Mouse (Mus musculus) midbrain, embryonic 13.5 days (tissue): ENCODE measurements at regions not wholly inside any gene's neighbourhood (a gene's known extent, or its start where the extent isn't known, plus 50 kb on each side); places are given as distances from the start of the nearest gene placed in this dataset.

Experiments used
- ATAC-seq: fragments of 200-750 bp; cut with Nextera tagmentation; 2 replicates; pipeline ENCODE4 v1.8.0; 2017; ENCODE audit warnings: mild to moderate bottlenecking, moderate TSS enrichment, moderate library complexity
- H3K27ac ChIP-seq: fragments of 300-500 bp; sonication (generic); 2 replicates; pipeline ENCODE4 v1.5.1; 2015; ENCODE audit warnings: inconsistent platforms, mild to moderate bottlenecking, moderate library complexity
- H3K27me3 ChIP-seq: fragments of 300-500 bp; sonication (generic); 2 replicates; pipeline ENCODE4 v1.6.1; 2015; ENCODE audit warnings: mild to moderate bottlenecking, inconsistent platforms
- H3K36me3 ChIP-seq: fragments of 300-500 bp; sonication (generic); 2 replicates; pipeline ENCODE4 v1.6.1; 2015; ENCODE audit warnings: mild to moderate bottlenecking, inconsistent platforms
- H3K4me1 ChIP-seq: fragments of 300-500 bp; sonication (generic); replicated peaks from 2 replicates; pipeline ENCODE4 v1.6.1; 2015; ENCODE audit warnings: inconsistent platforms
- H3K4me2 ChIP-seq: fragments of 300-500 bp; sonication (generic); replicated peaks from 2 replicates; pipeline ENCODE4 v1.6.1; 2015; ENCODE audit warnings: moderate library complexity, mild to moderate bottlenecking, inconsistent platforms
- H3K4me3 ChIP-seq: fragments of 300-500 bp; sonication (generic); replicated peaks from 2 replicates; pipeline ENCODE4 v1.5.1; 2015; ENCODE audit warnings: mild to moderate bottlenecking, inconsistent platforms
- H3K9ac ChIP-seq: fragments of 300-500 bp; sonication (generic); replicated peaks from 2 replicates; pipeline ENCODE4 v1.6.1; 2015; ENCODE audit warnings: mild to moderate bottlenecking, inconsistent platforms
- H3K9me3 ChIP-seq: fragments of 300-500 bp; sonication (generic); 2 replicates; pipeline ENCODE4 v1.6.1; 2016; ENCODE audit warnings: mild to moderate bottlenecking, inconsistent platforms
- WGBS: fragments of 180-500 bp; shearing (Covaris S2); methylation state at CpG from one replicate; pipeline ENCODE4 v1.1.7; 2015; 5-methylcytosine and 5-hydroxymethylcytosine counted together

DNA sequence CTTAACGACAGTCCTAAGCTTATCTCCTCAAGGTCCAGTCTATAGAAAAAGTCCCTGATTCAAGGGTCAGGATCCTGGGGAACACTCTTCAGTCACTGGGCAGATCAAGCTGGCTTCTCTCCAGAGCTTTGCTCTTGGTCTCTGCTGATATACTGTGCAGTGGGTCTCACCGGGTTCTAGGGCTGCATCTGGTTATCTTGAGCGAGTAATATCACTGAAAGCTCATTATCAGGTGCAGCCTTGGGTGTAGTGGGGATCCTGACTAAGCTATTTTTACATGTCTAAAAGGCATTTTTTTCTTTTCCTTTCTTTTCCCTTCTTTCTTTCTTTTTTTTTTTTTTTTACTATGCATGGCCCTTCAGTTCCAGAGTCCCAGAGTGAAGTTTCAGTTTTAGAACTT, 84.1 kb upstream of the Plcl2 start:
- no peak for ATAC-seq
- WGBS, result 93% methylated on average over 3 of the region's 3 CpGs
- Histone ChIP-seq H3K27ac (no peak overlapping the region), H3K4me2 (no peak overlapping the region), H3K4me3 (no peak overlapping the region), H3K27me3 (no peaks in the 10 kb centered on the region), H3K36me3 (no peaks in the 10 kb centered on the region), H3K9me3 (no peaks in the 10 kb centered on the region), H3K9ac (no peak overlapping the region), H3K4me1 (peaks cover 11% of the 10 kb centered on the region)

DNA sequence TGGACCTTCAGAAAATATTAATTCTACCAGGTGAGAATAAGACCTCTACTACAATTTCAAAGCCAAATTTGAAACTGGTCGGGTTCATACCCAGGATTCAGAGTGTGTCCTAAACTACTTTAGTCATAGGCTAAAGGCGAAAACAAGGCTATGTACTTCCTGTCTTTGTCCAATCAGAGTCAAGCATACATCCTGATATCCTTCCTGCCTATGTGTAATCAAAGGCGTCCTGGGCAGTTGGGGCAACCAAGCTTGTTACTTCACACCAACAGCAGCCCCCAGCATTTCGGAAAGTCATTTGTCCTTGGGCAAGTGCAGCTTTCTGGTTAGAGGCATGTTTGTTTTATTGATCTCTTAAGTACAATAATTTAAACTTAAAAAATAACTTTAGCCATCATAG, 83.7 kb upstream of the Plcl2 start:
- no peaks in the 10 kb centered on the region for H3K9me3 ChIP-seq
- no peak overlapping the region for H3K27ac ChIP-seq
- no peak overlapping the region for H3K9ac ChIP-seq
- H3K27me3 ChIP-seq, result no peaks in the 10 kb centered on the region
- WGBS, result 94% methylated on average over 4 of the region's 4 CpGs
- H3K4me2 ChIP-seq, result no peak overlapping the region
- no peak for ATAC-seq
- H3K36me3 ChIP-seq, result no peaks in the 10 kb centered on the region
- peaks cover 11% of the 10 kb centered on the region for H3K4me1 ChIP-seq
- no peak overlapping the region for H3K4me3 ChIP-seq

DNA sequence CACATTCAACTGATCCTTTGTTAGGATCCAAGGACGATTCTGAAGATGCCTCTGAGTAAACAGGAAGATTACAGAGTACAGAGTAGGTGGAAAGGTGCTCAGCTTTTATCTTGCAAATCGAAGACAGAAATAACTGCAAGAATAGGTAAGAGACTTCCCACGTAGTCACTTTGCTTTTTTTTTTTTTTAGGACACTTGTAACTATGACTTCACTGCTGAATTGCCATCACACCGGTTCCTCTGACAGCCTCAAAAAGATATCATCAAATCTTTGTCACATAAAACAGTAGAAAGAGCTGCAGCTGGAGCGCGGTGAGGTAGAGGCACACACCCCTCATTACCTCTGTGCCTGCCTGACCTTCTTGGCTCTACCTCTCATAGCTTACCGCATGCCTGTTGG, 83.1 kb upstream of the Plcl2 start:
- H3K9ac ChIP-seq, result no peak overlapping the region
- H3K27me3 ChIP-seq, result no peaks in the 10 kb centered on the region
- ATAC-seq, result no peak
- H3K9me3 ChIP-seq, result no peaks in the 10 kb centered on the region
- no peaks in the 10 kb centered on the region for H3K36me3 ChIP-seq
- no peak overlapping the region for H3K4me2 ChIP-seq
- H3K4me3 ChIP-seq, result no peak overlapping the region
- peaks cover 11% of the 10 kb centered on the region for H3K4me1 ChIP-seq
- no peak overlapping the region for H3K27ac ChIP-seq
- 78% methylated on average over 7 of the region's 7 CpGs for WGBS

DNA sequence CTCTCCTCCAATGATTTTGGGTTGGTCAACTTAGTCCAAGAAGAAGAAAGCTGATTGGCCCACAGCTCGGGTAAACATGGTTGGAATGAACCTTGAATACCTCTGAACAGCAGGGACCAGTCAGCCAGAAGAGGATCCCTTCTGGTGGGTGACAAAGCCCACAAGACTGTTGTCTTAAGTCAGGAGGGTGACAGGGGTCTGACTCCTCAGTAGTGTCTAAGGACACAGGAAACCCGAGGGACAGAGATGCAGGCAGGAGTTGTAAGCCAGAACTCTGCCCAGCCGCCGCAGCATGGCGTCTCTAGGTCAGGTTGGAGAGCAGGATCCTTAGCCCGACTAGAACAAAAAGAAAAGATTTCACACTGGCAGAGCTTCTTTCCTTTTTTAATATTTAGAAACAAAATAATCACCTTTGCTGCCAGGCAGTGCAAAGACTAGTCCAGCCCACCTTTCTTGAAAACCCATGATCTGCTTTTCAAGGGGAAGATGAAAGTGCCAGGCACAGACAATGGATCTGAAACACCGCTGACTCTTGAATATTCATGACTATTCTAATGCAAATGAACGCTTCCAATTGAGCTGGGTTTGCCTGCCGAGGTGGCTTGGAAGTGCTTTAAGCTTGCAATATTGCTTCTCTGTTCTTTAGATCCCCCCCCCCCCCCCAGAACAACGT, 81.7 kb upstream of the Plcl2 start:
- 0 out of 2 replicates have a peak overlapping the region, but pooled peaks have one; percentile 5 for H3K4me3 ChIP-seq
- H3K27ac ChIP-seq, result peak overlapping the region; percentile 79
- no peaks in the 10 kb centered on the region for H3K36me3 ChIP-seq
- WGBS, result 1% methylated on average over 10 of the region's 10 CpGs
- no peaks in the 10 kb centered on the region for H3K9me3 ChIP-seq
- H3K4me1 ChIP-seq, result peaks cover 11% of the 10 kb centered on the region
- peak; percentile 78 for ATAC-seq
- H3K27me3 ChIP-seq, result no peaks in the 10 kb centered on the region
- H3K9ac ChIP-seq, result no peak overlapping the region
- peak overlapping the region; percentile 42 for H3K4me2 ChIP-seq

DNA sequence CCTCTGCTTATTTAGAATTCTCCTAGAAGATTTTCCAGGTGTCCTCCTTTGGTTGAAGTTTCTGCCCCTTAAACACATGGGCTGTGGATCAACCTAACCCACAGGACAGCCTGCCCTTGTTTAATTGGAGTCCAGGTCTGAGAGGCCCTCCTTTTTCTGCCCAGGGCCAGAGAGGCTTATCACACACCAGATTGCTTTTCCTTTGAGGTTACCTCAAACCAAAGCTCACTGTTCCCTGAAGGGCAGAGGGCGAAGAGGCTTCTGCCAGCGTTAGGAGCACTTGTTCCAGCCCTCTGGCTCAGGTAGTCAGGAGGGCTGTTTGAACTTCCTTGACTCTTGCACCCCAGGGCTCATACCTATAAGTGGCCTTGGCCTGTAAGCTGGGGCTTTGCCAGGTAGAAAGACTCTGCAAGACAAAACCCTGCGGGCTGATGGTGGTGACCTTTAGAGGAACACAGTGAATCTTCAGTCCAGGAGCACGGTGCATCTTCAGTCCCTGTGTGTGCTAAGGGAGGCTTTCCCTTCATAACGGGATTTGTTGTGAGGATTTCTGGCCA, 81.1 kb upstream of the Plcl2 start:
- peak overlapping the region; percentile 79 for H3K27ac ChIP-seq
- peaks cover 11% of the 10 kb centered on the region for H3K4me1 ChIP-seq
- H3K4me3 ChIP-seq, result no peak overlapping the region
- no peak overlapping the region for H3K9ac ChIP-seq
- H3K27me3 ChIP-seq, result no peaks in the 10 kb centered on the region
- peak; percentile 65 for ATAC-seq
- WGBS, result 34% methylated on average over 5 of the region's 5 CpGs
- no peaks in the 10 kb centered on the region for H3K36me3 ChIP-seq
- H3K4me2 ChIP-seq, result peak overlapping the region; percentile 42
- no peaks in the 10 kb centered on the region for H3K9me3 ChIP-seq

DNA sequence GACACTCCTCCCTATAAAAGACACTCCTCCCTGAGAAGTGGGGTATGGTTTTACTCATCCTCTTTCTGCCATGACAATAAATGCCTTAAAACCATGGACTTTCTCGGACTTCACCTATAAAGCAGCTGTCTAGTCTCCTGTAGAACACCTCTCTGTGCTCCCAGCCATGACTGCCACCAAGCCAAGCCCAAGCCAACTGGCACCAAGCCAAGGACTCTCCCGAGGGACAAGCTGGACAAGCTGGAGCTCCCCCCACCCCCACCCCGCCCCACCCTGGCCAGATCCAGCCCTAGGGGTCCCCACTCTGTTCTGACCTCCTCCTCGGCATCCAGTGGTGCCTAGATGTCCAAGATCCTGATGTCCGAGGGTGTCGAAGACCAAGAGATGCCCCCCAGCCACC, 76.6 kb upstream of the Plcl2 start:
- no peak overlapping the region for H3K27ac ChIP-seq
- no peaks in the 10 kb centered on the region for H3K9me3 ChIP-seq
- H3K4me2 ChIP-seq, result no peak overlapping the region
- no peaks in the 10 kb centered on the region for H3K36me3 ChIP-seq
- WGBS, result 86% methylated on average over 6 of the region's 6 CpGs
- H3K9ac ChIP-seq, result no peak overlapping the region
- peaks cover 8% of the 10 kb centered on the region for H3K4me1 ChIP-seq
- H3K27me3 ChIP-seq, result no peaks in the 10 kb centered on the region
- ATAC-seq, result no peak
- no peak overlapping the region for H3K4me3 ChIP-seq

DNA sequence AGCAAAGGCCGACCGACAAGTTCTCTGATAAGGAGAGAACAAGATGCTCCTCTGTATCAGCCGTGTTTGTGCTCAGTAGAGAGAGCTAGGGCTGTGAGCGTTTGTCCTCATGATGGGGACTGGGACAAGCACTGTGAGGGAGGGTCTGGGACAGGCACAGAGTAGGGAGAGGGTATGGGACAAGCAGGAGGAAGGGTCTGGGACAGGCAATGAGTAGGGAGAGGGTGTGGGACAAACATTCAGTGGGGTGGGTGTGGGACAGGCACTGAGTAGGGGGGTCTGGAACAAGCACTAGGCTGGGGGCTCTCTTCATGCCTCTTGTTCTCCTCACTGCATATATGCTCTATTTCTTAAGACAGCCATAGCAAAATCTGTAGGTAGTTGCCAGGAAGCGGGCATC, 70.2 kb upstream of the Plcl2 start:
- ATAC-seq, result 0 out of 2 replicates have a peak, but pooled peaks have one; percentile 3
- no peaks in the 10 kb centered on the region for H3K27me3 ChIP-seq
- WGBS, result 93% methylated on average over 5 of the region's 5 CpGs
- no peak overlapping the region for H3K27ac ChIP-seq
- H3K4me2 ChIP-seq, result no peak overlapping the region
- no peaks in the 10 kb centered on the region for H3K36me3 ChIP-seq
- H3K9ac ChIP-seq, result no peak overlapping the region
- H3K4me1 ChIP-seq, result no peaks in the 10 kb centered on the region
- H3K4me3 ChIP-seq, result no peak overlapping the region
- no peaks in the 10 kb centered on the region for H3K9me3 ChIP-seq

DNA sequence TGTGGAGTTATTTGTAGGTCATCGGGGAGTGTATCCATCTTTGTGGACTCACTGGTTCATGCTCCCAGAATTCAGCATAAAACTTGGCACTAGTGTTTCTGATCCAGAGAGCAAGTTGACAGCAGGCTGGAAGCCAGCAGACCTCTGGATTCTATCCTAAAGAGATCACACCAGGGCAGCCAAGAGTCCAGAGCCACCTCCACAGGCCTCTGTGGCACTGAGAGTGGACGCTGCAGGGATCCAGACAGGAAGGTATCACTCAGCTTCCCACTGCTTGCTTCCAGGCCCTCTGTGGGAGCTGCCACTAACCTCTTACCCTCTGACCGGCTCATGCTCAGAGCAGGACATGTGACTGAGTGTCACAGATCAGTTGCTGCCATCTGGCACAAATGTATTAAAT, 69.8 kb upstream of the Plcl2 start:
- Histone ChIP-seq H3K27ac (no peak overlapping the region), H3K4me2 (no peak overlapping the region), H3K9me3 (no peaks in the 10 kb centered on the region), H3K9ac (no peak overlapping the region), H3K4me3 (no peak overlapping the region), H3K27me3 (no peaks in the 10 kb centered on the region), H3K36me3 (no peaks in the 10 kb centered on the region), H3K4me1 (no peaks in the 10 kb centered on the region)
- WGBS, result 80% methylated on average over 3 of the region's 3 CpGs
- no peak for ATAC-seq

DNA sequence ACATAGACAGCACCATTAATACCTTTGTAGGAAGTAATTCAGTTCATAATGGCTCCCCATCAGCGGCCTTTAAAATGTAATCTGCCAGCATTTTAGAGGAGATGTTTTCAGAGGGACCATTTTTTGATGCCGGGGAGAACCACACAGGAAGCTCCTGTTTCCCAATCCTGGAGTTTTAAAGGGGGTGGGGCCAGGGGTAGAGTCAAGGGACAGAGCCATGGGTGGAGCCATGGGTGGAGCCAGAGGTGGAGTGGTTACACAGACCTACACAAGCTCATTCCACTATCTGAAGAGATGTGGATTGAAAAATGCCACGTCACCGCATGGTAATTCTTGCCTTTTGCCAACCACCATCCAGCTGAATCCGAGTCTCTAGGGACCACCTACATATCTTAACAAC, 67.1 kb upstream of the Plcl2 start:
- H3K9me3 ChIP-seq, result no peaks in the 10 kb centered on the region
- ATAC-seq, result no peak
- no peaks in the 10 kb centered on the region for H3K4me1 ChIP-seq
- H3K27ac ChIP-seq, result no peak overlapping the region
- no peak overlapping the region for H3K4me3 ChIP-seq
- H3K9ac ChIP-seq, result no peak overlapping the region
- H3K4me2 ChIP-seq, result no peak overlapping the region
- H3K36me3 ChIP-seq, result no peaks in the 10 kb centered on the region
- 90% methylated on average over 5 of the region's 5 CpGs for WGBS
- H3K27me3 ChIP-seq, result no peaks in the 10 kb centered on the region

DNA sequence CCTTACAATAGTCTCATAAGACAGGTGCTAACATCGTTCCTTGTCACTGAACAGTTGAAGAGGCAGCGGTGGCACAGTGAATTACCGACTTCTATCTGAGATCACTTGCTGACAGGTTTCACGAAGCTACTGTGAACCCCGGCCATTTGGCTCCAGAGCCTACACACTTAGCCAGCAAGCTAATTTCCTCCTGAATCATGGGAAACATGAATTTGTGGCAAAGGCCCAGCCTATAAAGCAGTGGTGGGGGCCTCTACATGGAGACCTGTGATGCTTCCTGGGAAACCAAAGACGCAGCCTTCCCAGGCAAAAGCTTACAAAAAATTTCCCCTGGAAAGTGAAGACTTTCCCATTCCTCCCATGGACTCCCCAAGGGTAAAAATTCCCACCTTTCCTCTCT, 66.3 kb upstream of the Plcl2 start:
- H3K36me3 ChIP-seq, result no peaks in the 10 kb centered on the region
- H3K4me2 ChIP-seq, result no peak overlapping the region
- no peak overlapping the region for H3K9ac ChIP-seq
- WGBS, result 98% methylated on average over 6 of the region's 6 CpGs
- H3K9me3 ChIP-seq, result no peaks in the 10 kb centered on the region
- H3K4me1 ChIP-seq, result no peaks in the 10 kb centered on the region
- H3K27ac ChIP-seq, result no peak overlapping the region
- no peak overlapping the region for H3K4me3 ChIP-seq
- H3K27me3 ChIP-seq, result no peaks in the 10 kb centered on the region
- ATAC-seq, result no peak

DNA sequence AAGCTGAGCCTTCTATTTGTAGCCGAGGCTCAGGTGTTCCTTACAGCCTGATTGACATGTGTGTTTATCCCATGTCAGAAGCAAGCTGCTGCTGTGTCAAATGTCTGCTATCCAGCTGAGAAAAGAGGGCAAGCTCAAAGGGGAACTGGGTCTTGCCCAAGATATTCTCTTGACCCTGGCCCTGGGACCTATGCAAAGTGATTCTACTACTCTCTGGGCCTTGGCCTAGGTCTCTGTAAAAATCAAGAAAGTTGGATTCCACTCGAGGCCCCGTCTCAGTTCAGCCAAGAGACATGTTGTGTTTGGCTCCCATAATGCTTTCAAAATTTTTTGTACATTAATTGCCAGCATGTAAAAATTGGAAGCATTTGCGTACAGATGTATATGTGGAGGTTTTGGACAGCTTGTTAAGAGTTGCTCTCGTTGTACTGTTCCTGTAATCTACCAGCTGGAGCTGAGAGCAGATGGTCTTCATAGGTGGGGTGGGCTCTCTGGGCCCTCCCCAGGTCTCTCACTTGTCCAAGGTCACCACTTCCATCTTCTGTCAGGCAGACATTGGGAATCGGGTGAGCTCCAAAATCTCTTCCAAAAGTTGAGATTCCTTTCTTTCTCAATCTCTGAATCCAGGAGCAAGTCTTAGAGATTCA, 65.7 kb upstream of the Plcl2 start:
- Histone ChIP-seq H3K9ac (no peak overlapping the region), H3K27ac (no peak overlapping the region), H3K4me1 (no peaks in the 10 kb centered on the region), H3K4me3 (no peak overlapping the region), H3K27me3 (no peaks in the 10 kb centered on the region), H3K9me3 (no peaks in the 10 kb centered on the region), H3K4me2 (no peak overlapping the region), H3K36me3 (no peaks in the 10 kb centered on the region)
- no peak for ATAC-seq
- 86% methylated on average over 6 of the region's 6 CpGs for WGBS

DNA sequence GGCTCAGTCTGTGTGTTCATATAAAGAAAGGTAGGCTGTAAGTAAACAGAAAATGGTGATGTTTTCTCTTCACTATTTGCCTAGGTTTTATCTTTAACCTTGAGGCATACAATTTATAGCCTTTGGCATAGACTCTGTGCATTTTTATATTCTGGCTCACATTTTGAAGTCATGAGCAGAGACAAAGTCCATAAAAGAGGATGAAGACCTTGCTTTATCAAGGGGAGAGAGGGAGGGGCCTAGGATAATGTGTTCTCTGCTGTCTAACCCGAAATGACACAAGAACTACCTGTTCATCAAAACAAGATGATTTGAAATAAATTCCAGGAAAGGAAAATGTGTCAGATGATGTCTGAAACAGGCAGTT, 65.2 kb upstream of the Plcl2 start:
- ATAC-seq, result no peak
- no peak overlapping the region for H3K9ac ChIP-seq
- H3K4me2 ChIP-seq, result no peak overlapping the region
- no peak overlapping the region for H3K27ac ChIP-seq
- no peaks in the 10 kb centered on the region for H3K27me3 ChIP-seq
- H3K4me1 ChIP-seq, result no peaks in the 10 kb centered on the region
- 68% methylated on average over 1 of the region's 1 CpGs for WGBS
- H3K4me3 ChIP-seq, result no peak overlapping the region
- H3K9me3 ChIP-seq, result no peaks in the 10 kb centered on the region
- H3K36me3 ChIP-seq, result no peaks in the 10 kb centered on the region

DNA sequence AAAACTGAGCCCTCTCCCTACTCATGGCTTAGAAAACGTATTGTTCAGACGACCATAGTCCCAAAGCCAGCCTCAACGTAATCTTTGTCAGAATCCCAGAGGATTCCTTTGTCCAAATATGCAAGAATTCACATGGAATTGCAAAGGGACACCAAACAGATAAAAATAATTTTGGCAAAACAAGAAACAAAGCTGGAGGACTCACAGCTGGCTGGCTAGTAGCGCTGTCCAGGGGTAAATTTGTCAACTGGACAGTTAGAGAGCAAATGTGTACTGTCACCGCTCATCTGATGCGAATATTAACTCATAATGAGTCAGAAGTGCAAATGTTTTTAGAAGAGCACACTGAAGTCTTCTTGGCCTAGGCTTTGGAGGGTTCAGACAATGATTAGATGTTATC, 60.5 kb upstream of the Plcl2 start:
- Histone ChIP-seq H3K27ac (no peak overlapping the region), H3K9ac (no peak overlapping the region), H3K27me3 (no peaks in the 10 kb centered on the region), H3K4me3 (no peak overlapping the region), H3K4me1 (no peaks in the 10 kb centered on the region), H3K36me3 (no peaks in the 10 kb centered on the region), H3K9me3 (no peaks in the 10 kb centered on the region), H3K4me2 (no peak overlapping the region)
- no peak for ATAC-seq
- 84% methylated on average over 6 of the region's 6 CpGs for WGBS
